Mouse (Mus musculus) left cerebral cortex, postnatal 25 days (tissue): ENCODE results near the gene Dpy19l2. TPM values are rescaled to one million over a fixed set of nuclear protein-coding genes. Genes with fewer than 3 reads are reported as not detected.
"Not testable (repeated sequence)": the region's sequence is repeated elsewhere in the genome, so short reads cannot be mapped to it uniquely, and the experiment has no call there.

ENCODE experiments used
- DNase-seq, 2 experiments: peaks; one replicate each; pipeline ENCODE4 v3.0.0; 2022; ENCODE audit warnings: low spot score in 2 of 2, mixed read lengths in 1 of 2
- intact Hi-C: fragments of 180-260 bp; cut with DNase I; formaldehyde crosslinking; loops from one replicate; pipeline ENCODE4 v1.15.1; 2025
- total RNA-seq, 2 experiments: library from RNA; stranded (reverse); gene quantifications; 2 replicates each; pipeline ENCODE4 v1.2.3; 2021

The Dpy19l2 gene
- total RNA-seq = under 1 TPM; 0.21 TPM

- intact Hi-C loops = loop anchor here (5.0 kb wide), 2 partner anchors 331 to 406 kb away; no protein-coding TSS in a partner anchor
- peak; percentile 40 to 45 for DNase-seq
These were observed at the start of gene Dpy19l2 for GRCm38 (mm10) chr9:24695700-24696404. Gene Dpy19l2, minus strand, starts transcription at chr9:24696293.

- no peak for DNase-seq
- intact Hi-C loops = loop anchor here (5.0 kb wide), 1 partner anchor 57 kb away; no protein-coding TSS in a partner anchor
These were observed 48.9 kb upstream of the Dpy19l2 start for GRCm38 (mm10) chr9:24744958-24745357.

GRCm38 (mm10) chr9:24701246-24701645, 5.2 kb upstream of the Dpy19l2 start:
- intact Hi-C loops = loop anchor here (2.0 kb wide), 1 partner anchor 342 kb away; no protein-coding TSS in a partner anchor
- no peak for DNase-seq

- no peak for DNase-seq
- intact Hi-C loops = loop anchor here (5.0 kb wide), 2 partner anchors 331 to 406 kb away; no protein-coding TSS in a partner anchor
These were observed 299 bp upstream of the Dpy19l2 start for GRCm38 (mm10) chr9:24696405-24696778.

GRCm38 (mm10) chr9:24637341-24637740, 58.8 kb downstream of the Dpy19l2 start:
- intact Hi-C loops = not testable (repeated sequence)

GRCm38 (mm10) chr9:24624896-24625295, 71.2 kb downstream of the Dpy19l2 start, which contains the start of gene Cypt4:
Gene Cypt4, plus strand, starts transcription at chr9:24625196.
- no peak for DNase-seq
- intact Hi-C loops = no loop called here

More at GRCm38 (mm10) chr9:24637341-24637740, 58.8 kb downstream of the Dpy19l2 start:
- DNase-seq = not testable (repeated sequence)

- intact Hi-C loops = no loop called here
- no peak for DNase-seq
These were observed 157.9 kb downstream of the Dpy19l2 start for GRCm38 (mm10) chr9:24538159-24538558.

- DNase-seq = peak; percentile 80 to 94
- intact Hi-C loops = loop anchor here (5.0 kb wide), 1 partner anchor 399 kb away; no protein-coding TSS in a partner anchor
These were observed 179.4 kb downstream of the Dpy19l2 start for GRCm38 (mm10) chr9:24516575-24517139.

GRCm38 (mm10) chr9:24514078-24514469, 182.0 kb downstream of the Dpy19l2 start:
- intact Hi-C loops = no loop called here
- no peak for DNase-seq

GRCm38 (mm10) chr9:24513290-24514077, 182.6 kb downstream of the Dpy19l2 start:
- DNase-seq = no peak
- intact Hi-C loops = no loop called here

- no peak for DNase-seq
- intact Hi-C loops = no loop called here
These were observed 184.0 kb downstream of the Dpy19l2 start for GRCm38 (mm10) chr9:24512121-24512539.

GRCm38 (mm10) chr9:24511371-24512120, 184.5 kb downstream of the Dpy19l2 start:
- DNase-seq = no peak
- intact Hi-C loops = no loop called here

GRCm38 (mm10) chr9:24508880-24509279, 187.2 kb downstream of the Dpy19l2 start:
- intact Hi-C loops = loop anchor here (10.0 kb wide), 2 partner anchors 554 to 1044 kb away; no protein-coding TSS in a partner anchor
- DNase-seq = no peak

Other genes with a start within 250 kb of the Dpy19l2 start
- gene Dpy19l1, start 193.2 kb downstream of the Dpy19l2 start, total RNA-seq = 10 to 100 TPM; 73.9 to 75.0 TPM
- gene Cypt4, start 71.1 kb downstream of the Dpy19l2 start, total RNA-seq = not detected
- gene Tbx20, start 78.0 kb upstream of the Dpy19l2 start, total RNA-seq = not detected